Mouse (Mus musculus) lung, postnatal 0 days (tissue): Measurements from ENCODE around the gene Inpp4a.

Experiments used
- CTCF ChIP-seq: IDR thresholded peaks from 2 replicates; pipeline ENCODE4 v1.5.1; 2016; ENCODE audit warnings: antibody characterized with exemption, mild to moderate bottlenecking
- EP300 ChIP-seq: IDR thresholded peaks from 2 replicates; pipeline ENCODE4 v1.6.1; 2016; ENCODE audit warnings: antibody characterized with exemption, mild to moderate bottlenecking, control low read depth

GRCm38 (mm10) chr1:37298904-37299303 is 761 bp upstream of the Inpp4a start:
- TF ChIP-seq CTCF (no peak), EP300 (no peak)
